Mouse (Mus musculus): ENCODE measurements around the gene Cstad.

DNA sequence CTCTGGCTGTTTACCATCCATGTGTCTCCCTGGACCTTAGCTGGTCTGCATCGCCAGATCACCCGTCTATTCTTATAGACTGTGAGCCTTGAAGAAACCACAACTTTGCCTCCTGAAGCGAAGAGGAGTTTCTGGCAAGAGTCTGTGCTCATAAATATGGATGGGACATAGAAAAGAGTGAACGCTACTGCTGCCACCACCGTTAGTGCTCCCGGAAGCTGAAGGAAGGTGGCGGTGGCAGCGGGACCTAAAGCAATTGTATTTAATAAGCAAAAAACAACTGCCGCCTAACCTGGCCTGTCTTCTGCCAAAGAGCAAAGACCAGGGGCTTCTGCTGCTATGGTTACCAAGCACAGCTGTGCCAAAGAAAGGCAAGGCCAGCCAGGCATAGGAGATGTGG is 59.3 kb downstream of the Cstad start:
- TF ChIP-seq POLR2A (IDR thresholded peaks at IDR 0.05; ENCODE audit: extremely low read depth, insufficient read depth, low read length) (no peak), CTCF (IDR thresholded peaks at IDR 0.05; ENCODE audit: low read depth, low read length) (no peak)
